Mouse (Mus musculus) ES-E14 (cell line): Measurements from ENCODE around the gene Mipol1.

Experiments
- CHD2 ChIP-seq: IDR thresholded peaks from 2 replicates; pipeline ENCODE4 v1.6.1; 2014; ENCODE audit warnings: mild to moderate bottlenecking, low read depth, low read length, inconsistent platforms
- HCFC1 ChIP-seq: IDR thresholded peaks from 2 replicates; pipeline ENCODE4 v1.6.1; 2012; ENCODE audit warnings: low read length, inconsistent platforms, borderline replicate concordance; ENCODE audit not compliant: insufficient read depth
- MAFK ChIP-seq: IDR thresholded peaks from 2 replicates; pipeline ENCODE4 v1.6.1; 2014; ENCODE audit warnings: mild to moderate bottlenecking, low read depth, low read length, inconsistent platforms; ENCODE audit not compliant: insufficient read depth
- ZC3H11A ChIP-seq: IDR thresholded peaks from 2 replicates; pipeline ENCODE4 v1.6.1; 2012; ENCODE audit warnings: low read depth, mild to moderate bottlenecking, inconsistent platforms, low read length, borderline replicate concordance

DNA sequence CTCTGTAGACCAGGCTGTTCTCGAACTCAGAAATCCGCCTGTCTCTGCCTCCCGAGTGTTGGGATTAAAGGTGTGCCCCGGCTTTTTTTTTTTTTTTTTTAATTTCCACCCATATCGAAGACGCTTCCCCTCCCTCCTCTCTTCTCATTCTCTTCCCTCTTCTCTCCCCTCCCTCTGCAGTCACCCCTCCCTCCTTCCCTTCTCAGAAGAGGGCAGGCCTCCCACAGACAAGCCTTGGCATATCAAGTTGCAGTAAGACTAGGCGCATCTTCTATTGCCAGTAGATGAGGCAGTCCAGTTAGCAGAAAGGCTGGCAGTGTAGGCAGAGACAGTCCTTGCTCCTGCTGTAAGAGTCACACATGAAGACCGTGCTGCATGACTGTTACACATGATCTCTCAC, 2.5 kb upstream of the Mipol1 start:
- TF ChIP-seq MAFK (no peak), ZC3H11A (no peak), HCFC1 (no peak), CHD2 (no peak)
